ENCODE assay signal across 17 mouse cellular contexts in genomic region chr17:83907538-83907937, GRCm38 (mm10). TPM values are rescaled to one million over a fixed set of nuclear protein-coding genes. Genes with fewer than 3 reads are reported as not detected.
"Had no signal": no experiment of that assay in that cellular context is flagged by ENCODE, and none has a peak within 500 bp of the region (broad histone marks: within the 10 kb centered on the region; RNA-seq: fewer than 3 reads in every experiment).

No protein-coding gene starts in this region.

- ATAC-seq: intestine, postnatal 0 days; midbrain, embryonic 13.5 days had no signal

- H3K36me3 ChIP-seq: limb, embryonic 13.5 days; liver, embryonic 15.5 days; midbrain, embryonic 13.5 days had no signal

- H3K4me3 ChIP-seq: layer of hippocampus, adult 2 months; limb, embryonic 13.5 days; liver, embryonic 15.5 days; midbrain, embryonic 13.5 days had no signal

- DNase-seq: kidney, adult 8-10 months; kidney, postnatal 36 days; lung, embryonic 14.5 days; lung, postnatal 10 days; right cerebral cortex, adult 18-20 months; right cerebral cortex, postnatal 25 days; thymus, adult 18-20 months; thymus, postnatal 14 days had no signal

- H3K27me3 ChIP-seq: limb, embryonic 13.5 days; liver, embryonic 15.5 days; midbrain, embryonic 13.5 days had no signal

- H3K4me1 ChIP-seq: midbrain, embryonic 13.5 days had no signal

- H3K27ac ChIP-seq: kidney, postnatal 0 days; layer of hippocampus, adult 2 months; limb, embryonic 13.5 days; liver, embryonic 15.5 days; macrophage; midbrain, embryonic 13.5 days had no signal

- H3K9me3 ChIP-seq: liver, embryonic 15.5 days; midbrain, embryonic 13.5 days had no signal

- H3K9ac ChIP-seq: limb, embryonic 13.5 days; liver, embryonic 15.5 days; lung, embryonic 14.5 days; midbrain, embryonic 13.5 days had no signal

RNA-seq across cellular contexts. Expression of gene Haao, which starts 59.8 kb away (rescaled TPM):
- total RNA-seq: layer of hippocampus, adult 2 months; layer of hippocampus, postnatal 10 days; midbrain, postnatal 0 days had no signal
